Mouse (Mus musculus) v-Abl transformed pro-B cells (cell line): ENCODE data around the gene 4930415O20Rik.

Experiments used
- in situ Hi-C, 2 experiments: fragments of 400-800 bp; cut with MboI; formaldehyde crosslinking; loops; one replicate each; pipeline ENCODE4 v1.15.1; 2025; ENCODE audit not compliant: unreplicated experiment in 2 of 2

4930415O20Rik gene

DNA sequence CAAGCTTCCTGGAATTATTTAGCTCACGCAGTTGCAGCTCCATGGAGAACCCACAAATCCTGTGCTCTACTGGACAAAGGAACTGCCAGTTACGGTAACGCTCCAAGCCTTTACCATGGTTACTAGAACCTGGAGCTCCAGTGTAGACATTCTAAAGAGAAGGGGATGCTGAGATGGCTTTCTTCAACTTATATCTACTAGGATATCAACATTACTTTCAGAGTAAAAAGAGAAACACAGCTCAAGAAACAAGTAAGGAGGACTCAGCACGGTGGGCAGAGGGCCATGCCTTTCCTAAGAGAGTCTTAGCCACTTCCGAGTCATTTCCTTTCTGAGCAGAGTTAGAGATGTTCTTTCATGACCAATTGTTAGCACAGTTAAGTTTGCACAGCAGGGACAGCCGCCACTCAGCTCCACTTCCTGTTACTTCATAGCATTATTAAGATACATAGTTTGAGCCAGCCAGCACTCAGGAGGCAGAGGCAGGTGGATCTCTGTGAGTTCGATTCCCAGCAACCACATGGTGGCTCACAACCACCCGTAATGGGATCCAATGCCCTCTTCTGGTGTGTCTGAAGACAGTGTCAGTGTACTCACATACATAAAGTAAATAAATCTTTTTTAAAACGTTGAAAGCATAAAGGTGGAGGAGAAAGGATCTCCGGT, at the start of gene 4930415O20Rik, which contains the start of gene Ccnt1:
4930415O20Rik (plus strand) TSS at position 132 of the 666 bp plus-strand sequence.
Ccnt1 (minus strand) TSS at position 51 of the 666 bp plus-strand sequence.
- in situ Hi-C loops, result loop anchor here in 1 of 2 experiments (10.0 kb wide), 1 partner anchor 234 kb away; the partner anchor contains the start of gene Ddn

DNA sequence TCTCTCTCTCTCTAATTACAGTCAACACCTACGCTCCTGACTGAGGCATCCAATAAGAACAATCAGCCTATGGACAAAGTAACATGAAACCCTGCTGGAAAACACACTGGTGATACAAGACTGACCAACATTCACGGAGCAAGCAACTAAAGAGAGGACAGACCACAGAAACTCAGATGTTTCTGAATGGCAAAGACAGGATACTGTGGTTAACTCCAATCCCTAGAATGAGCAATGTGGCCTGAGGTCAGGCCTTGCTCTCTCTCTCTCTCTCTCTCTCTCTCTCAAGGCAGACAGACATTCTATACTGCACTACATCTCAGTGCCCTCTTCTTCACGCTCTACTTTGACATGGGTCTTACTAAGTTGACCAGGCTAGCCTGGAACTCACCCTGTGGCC, 49.6 kb upstream of the 4930415O20Rik start:
- in situ Hi-C loops, result no loop called here

DNA sequence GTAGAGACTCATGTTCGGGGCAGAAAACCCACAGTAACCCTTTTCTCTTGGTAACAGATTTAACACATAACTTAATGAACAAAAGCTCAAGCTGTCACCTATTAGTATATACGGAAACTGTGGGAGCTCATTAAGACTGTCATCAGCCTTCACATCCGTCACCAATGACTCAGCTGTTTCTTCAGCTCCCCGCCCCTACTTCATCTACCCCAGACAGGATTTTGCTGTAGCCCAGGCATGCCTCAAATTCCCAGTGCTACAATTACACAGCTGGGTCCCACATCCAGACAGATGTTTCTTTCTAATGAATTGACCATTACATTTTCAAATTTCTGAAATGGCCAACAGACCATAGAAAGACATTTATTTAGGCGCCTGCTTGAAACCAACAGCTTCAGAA, 44.7 kb upstream of the 4930415O20Rik start:
- in situ Hi-C loops, result no loop called here

DNA sequence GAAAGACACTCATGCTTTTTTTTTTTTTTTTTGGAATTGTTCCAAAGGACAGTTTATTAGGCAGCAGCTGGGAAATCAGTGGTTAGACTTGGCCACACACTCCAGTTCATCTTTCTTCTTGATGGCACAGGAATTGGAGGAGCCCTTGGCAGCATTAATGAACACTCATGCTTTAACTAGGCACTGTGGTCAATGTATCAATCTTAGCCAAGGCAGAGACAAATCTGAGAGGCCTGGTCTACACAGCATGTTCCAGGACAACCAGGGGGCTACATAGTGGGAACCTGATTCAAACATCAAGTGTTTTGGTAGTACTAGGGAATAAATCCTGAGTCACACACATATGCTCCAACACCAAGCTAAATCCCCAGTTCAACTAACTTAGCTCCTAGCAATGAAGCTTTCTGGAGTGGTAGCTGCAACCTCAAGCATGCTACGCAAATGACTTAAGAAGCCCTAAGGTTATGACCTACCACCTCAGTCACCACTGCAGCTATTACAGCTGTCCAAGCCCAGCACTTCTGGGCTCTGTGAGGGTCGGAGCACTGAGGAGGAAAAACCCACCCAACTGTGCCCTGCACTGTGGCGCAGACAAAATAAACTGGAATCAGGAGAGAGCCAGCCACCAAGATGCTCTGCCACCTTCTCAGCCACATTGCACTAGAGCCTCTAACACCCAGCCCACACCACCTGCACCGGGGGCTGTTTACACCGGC, 43.6 kb upstream of the 4930415O20Rik start:
- in situ Hi-C loops, result no loop called here

DNA sequence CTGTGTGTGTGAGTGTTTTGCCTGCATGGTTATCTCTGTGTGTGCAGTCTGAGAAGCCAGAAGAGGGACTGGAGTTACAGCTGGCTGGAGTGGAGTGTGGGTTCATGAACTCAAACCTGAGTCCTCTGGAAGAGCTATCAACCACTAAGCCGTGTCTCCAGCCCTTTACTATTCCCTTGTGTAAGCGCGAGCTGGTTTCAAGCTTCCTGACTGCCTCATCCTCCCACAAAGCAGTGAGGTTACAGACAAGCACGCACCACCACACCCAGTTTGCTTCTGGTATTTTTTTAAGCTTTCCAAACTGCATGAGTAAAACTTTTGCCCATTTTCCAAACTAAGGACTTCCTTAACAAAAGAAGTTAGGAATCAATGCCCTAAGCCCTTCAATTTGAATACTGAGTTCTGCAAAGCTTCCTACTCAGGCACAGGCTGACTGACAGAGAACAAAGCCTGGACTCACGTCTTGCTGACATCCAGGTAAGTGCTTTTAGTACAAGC, 42.7 kb upstream of the 4930415O20Rik start:
- in situ Hi-C loops, result no loop called here

DNA sequence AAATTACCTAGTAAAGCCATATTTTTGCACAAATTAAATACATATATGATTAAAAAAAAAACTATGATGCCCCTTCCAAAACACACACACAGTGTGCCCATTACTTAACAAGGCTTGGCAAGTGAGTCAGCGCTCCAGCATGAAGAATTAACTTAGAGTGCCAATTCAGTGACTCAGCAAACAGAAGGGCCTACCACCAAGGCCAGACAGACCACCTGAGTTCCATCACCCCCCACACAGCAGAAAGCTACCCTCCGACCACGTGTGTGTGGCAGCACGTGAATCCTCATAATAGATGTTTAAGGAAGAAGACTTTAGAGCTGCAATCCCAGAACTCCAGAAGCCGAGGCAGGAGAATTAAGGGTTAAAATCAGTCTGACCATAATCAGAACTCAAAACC, 38.5 kb upstream of the 4930415O20Rik start:
- in situ Hi-C loops, result no loop called here

DNA sequence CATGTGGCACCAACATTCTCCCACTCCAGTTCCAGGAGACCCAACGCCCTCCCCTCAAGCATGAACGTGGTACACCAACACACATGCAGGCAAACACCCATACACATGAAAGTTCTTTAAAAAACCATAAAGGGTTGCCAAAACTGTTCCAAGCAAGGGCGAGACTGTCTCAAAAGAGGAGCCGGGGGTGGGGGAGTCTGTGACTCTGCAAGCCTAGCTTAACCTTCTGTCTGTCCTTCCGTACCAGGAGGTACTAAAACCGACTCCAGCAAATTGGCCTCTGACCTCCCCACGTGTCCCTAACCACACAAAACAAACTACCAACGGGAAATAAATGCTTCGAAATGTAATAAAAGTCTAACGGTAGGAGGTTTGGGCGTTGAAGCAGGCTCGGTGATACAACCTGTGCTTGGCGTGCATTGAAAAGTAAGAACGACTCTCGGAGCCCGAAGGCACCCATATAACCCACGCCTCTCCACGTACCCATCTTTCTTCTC, 37.7 kb upstream of the 4930415O20Rik start:
- in situ Hi-C loops, result no loop called here

DNA sequence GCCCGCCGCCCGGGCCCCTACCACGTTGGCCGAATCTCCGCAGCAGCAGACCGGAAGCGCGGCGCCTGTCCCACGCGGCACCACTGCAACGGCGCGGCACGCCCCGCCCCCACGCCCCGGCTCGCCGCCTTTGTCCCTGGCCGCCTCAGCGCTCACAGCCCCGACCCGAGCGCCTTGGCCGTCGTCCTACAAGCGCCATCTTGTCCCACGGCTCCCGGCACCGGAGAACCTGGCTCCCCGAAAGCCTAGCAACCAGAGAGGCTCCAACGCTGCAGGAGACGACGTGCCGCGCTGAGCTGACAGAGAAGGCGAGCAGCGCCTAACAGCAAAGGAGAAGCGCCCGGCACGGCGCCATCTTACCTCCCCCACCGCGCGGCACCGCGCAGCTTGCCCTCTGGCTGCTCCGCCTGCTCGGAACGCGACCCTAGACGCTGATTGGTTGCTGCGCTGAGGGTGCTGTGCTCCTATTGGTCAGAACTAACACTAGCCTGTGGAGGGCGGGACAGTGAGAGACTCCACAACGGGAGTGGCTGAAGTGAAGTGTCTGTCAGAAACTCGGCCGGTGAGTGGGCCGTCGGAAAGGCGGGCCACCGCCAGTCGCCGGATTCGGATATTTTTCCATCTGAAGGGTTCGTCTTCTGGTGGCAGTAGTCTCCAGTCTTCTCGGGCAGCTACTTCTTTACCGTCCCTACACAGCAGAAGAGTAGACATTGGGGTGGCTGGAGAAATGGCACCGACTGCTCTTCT, 36.8 kb upstream of the 4930415O20Rik start, which contains the start of gene Kansl2:
Kansl2 (minus strand) TSS at position 384 of the 747 bp plus-strand sequence.
- in situ Hi-C loops, result no loop called here

DNA sequence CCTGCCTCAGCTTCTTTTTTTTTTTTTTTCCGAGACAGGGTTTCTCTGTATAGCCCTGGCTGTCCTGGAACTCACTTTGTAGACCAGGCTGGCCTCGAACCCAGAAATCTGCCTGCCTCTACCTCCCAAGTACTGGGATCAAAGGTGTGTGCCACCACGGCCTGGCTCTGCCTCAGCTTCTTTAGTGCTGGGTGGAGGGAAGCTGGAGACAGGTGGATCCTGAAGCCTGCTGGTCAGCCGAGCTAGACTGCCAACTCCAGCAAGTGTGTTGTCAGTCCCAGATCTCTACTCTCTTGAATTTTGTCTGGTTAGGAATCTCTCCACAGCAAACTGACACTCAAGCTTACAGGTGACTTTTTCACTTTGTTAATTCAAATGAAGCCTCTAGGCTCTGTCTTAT, 34.9 kb upstream of the 4930415O20Rik start:
- in situ Hi-C loops, result no loop called here

DNA sequence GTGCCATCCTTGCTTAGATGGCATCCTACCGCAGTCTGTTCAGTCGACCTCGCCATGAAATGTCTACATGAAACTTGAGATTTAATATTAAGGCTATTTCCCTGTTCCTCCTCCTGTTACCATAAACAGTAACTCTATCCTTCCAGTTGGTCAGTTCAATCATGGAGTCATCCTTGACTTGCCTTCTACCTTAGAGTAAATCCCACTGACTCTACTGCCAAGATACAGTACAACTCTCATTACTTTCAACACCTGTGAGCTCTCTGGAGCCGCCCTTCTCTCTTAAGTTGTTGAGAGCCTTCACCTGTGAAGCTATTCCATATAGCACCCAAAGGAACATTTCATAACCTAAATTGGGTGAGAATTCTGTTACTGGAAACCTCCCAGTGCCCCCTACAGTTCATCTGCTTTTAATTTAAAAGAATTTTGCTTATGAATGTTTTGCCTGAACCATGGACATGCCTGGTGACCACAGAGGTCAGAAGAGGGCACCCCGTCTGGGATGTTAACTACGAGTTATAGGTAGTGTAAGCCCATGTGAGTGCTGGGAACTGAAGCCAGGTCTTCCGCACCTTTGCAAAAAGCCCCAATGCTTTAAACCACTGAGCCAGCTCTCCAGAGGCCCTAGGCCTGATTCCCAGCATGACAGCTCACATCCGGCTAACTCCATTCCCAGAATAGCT, 33.8 kb upstream of the 4930415O20Rik start:
- in situ Hi-C loops, result no loop called here

DNA sequence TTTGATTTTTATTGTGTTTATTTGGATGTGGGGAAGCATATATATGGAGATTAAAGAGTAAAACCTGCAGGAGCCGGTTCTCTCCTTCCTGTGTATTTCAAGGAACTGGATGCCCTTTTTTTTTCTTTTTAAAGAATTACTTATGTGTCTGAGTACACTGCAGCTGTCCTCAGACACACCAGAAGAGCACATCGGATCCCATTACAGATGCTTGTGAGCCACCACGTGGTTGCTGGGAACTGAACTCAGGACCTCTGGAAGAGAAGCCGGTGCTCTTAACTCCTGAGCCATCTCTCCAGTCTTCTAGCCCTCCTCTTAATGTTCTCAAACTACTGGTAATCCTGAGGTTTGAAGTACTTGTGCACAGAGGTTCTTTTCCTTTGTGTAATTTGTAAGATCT, 32.9 kb upstream of the 4930415O20Rik start:
- in situ Hi-C loops, result no loop called here

DNA sequence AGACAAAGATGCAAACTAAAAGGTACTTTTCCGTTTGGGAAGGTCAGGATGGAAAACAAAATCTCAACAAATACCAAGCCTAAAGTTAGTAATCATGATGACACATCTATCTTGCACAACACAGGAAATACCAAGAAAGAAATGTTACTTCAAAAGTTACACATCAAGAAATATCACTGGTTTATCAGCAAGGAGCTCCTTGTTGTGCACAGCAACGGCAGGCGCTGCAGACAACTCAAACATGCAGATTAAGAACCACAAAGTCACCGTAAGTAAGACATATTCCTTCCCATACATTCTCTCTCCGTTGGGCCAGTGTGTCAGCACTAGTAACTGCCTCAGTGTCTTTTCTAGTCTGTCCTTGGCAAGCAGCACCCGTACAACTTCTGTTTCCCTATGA, 29.7 kb upstream of the 4930415O20Rik start:
- in situ Hi-C loops, result no loop called here

DNA sequence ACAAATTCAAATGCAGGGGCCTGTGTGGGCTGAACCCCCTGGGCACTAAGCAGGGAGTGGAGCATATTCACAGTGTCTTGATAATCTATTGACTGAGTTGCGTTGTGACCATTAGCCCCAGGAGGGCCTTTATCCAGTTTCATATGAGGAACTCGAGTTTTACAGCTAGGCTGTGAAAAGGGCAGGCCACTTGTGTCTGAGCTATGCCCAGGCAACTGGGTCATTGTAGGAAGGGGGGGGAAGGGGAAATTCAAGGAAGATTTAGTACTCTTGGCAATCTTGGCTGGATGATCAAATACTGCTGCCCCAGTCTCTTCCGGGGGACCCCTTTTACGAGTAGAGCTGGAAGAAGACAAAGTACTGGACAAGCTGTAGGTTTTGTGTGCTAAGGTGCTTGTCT, 27.5 kb upstream of the 4930415O20Rik start:
- in situ Hi-C loops, result no loop called here

DNA sequence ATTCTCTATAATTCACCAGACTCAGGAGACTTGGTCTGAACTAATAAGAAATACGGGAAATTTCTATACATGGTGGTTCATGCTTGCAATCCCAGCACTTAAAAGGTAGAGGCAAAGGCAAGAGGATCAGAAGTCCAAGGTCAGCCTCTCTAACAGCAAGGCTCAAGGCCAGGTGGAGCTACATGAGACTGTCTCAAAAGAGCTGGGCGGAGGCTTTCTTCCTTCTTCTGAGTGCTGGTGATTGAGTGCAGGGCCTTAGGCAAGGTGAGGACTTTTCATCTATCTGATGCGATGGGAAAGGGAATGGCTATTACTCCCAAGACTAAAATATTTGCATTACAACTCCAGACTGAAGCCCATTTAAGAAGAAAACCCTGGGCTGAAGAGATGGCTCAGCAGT, 25.7 kb upstream of the 4930415O20Rik start:
- in situ Hi-C loops, result no loop called here

DNA sequence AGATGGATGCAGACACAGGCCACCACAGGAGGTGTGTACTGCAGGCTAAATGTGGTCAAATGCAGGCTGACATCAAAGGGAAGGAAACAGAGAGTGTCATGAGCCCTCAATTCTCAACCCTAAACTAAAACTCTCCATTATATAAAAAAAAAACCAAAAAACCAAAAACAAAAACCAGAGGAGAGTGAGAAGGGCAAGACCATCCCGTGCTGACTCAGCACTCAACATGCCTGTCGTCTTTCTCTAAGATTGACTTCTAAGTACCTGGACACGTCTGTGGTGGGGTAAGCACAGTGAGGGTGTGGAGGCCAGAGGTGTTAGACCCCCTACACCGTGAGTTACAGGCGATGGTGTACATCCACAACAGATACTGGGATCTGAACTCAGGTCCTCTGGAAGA, 24.0 kb upstream of the 4930415O20Rik start:
- in situ Hi-C loops, result no loop called here

DNA sequence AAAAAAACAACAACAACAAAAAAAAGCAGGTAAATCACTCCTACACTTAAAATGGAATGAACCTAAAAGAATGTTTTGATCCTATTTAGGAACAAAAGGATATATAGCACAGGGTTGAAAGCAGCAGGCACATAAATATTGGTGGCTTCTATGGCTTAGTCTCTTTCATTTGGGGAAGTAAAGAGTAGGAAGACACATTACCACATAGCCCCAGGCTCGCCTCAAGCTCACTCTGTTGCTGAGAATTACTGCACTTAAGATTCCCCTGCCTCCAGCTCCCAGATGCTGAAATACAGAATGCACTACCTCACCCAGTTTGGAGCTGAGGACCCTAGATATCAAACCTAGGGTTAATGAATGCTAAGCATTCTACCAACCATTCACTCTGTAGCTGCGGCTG, 18.0 kb upstream of the 4930415O20Rik start:
- in situ Hi-C loops, result no loop called here

DNA sequence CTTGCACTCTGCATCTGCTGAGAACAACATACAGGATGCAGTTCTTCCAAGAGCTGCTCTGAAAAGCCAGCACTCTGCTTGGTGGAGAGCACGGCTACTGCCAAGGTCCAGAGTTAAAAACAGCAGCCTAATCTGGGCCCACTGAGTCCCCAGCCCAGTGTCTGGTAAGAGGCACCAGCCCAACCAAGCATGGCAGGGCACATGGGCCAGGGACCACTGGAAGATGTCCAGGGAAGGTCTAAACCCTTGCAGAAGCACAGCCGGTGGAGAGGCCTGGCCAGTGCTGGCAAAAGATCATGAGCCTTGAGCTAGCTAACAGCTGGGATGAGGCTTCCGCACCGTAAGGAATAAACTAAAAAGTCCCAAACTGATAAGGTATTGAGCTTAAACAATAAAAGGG, 14.9 kb upstream of the 4930415O20Rik start:
- in situ Hi-C loops, result no loop called here

DNA sequence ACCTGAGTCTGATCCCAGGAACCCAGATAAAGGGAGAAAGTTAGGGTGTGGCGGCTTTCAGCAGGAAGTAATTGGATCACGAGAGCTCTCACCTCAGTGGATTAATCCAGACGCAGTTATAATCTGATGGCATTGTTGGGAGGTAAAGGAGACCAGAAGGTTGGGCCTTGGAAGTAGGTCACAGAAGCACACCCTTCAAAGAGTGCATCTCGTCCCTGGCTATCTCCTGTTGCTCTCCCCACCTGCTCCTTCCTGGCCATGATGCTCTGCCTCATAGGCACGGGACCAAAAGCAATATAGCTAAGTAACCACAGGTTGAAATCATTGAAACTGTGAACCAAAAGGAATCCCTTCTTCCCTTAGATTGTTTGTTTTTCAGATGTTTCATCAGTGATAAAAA, 13.6 kb upstream of the 4930415O20Rik start:
- in situ Hi-C loops, result no loop called here

DNA sequence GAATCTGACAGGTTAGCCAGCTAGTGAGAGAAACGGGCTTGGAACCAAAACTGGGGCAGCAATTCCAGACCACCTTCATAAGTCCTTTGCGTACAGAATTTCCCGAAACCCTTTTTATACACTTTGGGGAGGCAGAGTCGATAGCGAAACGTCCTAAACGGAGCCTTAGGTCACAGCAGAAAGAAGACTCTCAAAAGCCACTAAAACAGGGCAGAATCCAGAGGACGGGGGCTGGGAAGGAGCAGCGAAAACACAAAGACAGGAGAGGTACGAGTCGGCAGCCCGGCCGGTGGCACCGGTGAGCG, 3.9 kb upstream of the 4930415O20Rik start:
- in situ Hi-C loops, result loop anchor here in 1 of 2 experiments (5.0 kb wide), 1 partner anchor 55 kb away; no protein-coding TSS in a partner anchor
